Mouse (Mus musculus) right cerebral cortex, postnatal 10 days (tissue): ENCODE measurements around the gene Cd274.
A peak's percentile ranks its signal among the peaks of the same experiment; 100 is the strongest.

Experiments
- DNase-seq, 2 experiments: peaks; one replicate each; pipeline ENCODE4 v3.0.0; 2021; ENCODE audit warnings: low spot score in 2 of 2

Gene Cd274

GRCm38 (mm10) chr19:29364076-29364475 lies 3.2 kb upstream of the Cd274 start:
- no peak for DNase-seq

DNA sequence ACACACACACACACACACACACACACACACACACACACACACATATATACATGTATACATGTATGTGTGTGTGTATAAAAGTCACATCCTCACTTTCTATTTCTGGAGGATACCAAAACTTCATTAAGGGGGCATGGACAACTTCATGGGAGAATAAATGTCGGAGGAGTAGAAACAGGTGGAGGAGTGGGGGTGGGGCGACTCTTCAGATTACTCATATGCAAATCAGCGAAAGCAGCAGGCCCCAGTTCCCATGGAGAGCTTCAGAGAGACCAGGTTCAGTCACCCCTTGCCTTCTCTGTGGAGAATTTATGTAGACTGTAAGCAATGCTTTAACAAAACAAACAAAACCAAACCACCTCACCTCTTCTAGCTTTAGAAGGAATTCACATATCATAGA lies 2.1 kb upstream of the Cd274 start:
- DNase-seq = no peak

GRCm38 (mm10) chr19:29366226-29366968 lies 858 bp upstream of the Cd274 start:
- DNase-seq = no peak

GRCm38 (mm10) chr19:29368041-29368440 lies 786 bp downstream of the Cd274 start:
- no peak for DNase-seq

DNA sequence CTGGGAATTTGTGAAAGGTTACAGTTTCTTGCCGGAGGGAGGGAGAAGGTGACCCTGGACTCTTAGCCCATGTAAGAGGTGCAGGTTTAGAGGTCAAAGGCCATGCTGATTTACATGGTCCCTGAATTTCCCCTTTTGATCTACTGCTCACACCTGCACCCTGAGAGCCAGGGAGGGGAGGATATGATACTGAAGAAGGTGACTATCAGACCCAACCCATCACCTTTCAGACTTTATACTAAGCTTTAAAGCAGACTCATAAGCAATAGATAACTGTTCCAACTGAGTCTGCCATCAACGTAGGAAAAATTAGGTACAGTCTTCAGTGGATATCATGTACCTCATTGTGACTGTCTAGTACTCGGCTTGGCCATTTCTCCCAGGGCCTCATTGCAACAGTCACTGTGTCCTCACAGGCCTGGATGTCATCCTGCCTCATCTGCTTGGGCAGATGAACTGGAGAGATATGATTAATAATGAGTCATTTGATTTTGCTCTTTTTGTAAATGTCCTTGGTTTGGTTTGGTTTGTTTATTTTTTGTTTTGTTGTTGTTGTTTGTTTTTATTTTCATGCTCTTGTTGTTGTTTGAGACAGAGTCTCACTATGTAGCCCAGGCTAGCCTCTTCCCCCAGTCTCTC lies 1.5 kb downstream of the Cd274 start:
- DNase-seq = no peak

GRCm38 (mm10) chr19:29370112-29370511 lies 2.9 kb downstream of the Cd274 start:
- no peak for DNase-seq

DNA sequence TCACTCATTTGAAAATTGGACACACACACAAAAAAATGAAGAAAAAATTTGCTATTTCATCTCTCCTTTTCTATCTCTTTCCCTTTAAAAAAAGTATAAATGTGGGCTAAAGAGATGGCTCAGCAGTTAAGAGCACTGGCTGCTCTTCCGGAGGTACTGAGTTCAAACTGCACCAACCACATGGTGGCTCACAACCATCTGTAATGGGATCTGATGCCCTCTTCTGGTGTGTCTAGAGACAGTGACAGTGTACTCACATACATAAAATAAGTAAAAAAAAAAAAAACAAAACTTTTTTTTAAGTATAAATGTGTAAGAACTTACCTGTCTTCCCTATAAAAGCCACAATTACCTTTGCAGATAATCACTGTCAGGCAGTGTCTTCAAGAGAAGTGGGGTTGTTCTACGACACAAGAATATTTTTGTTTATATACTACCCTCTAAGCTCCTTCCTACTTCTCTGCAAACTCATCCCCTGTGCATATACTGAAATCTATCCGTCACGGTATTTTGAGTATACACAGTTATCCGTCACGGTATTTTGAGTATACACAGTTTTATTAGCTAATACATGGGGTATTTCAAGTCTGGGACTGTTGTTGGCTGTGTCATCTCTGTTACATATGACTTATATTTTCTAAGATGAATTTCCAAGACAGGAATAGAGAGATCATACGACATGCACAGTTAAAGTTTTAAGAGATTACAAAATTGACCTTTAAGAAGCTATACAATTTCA lies 3.5 kb downstream of the Cd274 start:
- DNase-seq = no peak

DNA sequence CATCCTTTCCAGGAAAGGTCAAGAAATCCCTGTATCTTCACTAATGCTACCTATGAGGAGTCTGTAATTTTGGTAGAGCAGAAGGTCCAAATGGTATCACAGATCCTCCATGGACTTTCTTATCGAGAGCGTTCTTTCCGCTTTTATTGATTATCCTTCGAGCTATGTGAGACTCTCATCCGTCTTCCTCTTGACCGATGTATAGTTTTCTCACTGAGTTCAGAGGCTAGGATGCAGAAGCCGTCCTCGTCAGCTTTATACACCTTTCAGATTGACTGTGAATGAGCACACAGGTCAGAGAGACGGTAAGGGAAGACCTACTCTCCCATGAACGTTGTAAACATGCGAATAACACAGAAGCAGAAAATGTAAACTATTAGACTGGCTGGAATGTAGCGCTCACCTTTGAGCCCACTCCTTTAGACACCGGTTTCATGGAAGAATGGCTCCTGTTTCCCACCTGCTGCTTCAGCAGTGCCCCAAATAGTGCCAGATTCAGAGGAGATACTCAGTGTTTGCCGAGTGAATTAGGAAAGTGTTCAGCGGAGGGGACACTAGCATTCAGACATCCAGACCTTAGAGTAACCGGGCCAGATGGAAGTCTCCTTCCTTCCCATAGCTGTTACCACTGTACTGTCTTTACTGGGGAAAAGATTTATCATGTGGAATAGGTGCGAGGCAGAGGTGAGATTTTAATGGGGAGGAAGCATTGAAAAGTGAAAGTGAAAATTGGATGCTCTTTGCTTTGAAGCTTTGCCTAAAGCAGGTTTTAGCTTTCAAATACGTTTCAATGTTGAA lies 4.2 kb downstream of the Cd274 start:
- DNase-seq = no peak

DNA sequence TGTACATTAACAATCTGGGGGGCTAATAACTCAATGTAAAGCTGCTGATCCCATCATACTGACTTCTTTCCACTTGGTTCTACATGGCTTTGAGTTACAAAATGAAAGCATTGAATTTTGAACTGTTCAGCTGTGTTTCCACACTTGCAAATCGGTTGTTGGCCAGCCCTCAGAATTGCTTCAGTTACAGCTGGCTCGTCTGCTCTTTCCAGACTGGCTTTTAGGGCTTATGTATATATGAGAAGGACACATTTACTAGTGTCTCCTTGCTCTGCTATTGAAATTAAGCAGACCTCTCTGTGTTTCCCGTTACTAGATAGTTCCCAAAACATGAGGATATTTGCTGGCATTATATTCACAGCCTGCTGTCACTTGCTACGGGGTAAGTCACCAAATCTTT lies 4.9 kb downstream of the Cd274 start:
- DNase-seq = peak; percentile 72

- no peak for DNase-seq
These were observed 5.4 kb downstream of the Cd274 start for GRCm38 (mm10) chr19:29372621-29373020.

- no peak for DNase-seq
These were observed 6.2 kb downstream of the Cd274 start for GRCm38 (mm10) chr19:29373438-29373837.

- DNase-seq = no peak
These were observed 7.7 kb downstream of the Cd274 start for GRCm38 (mm10) chr19:29374947-29375346.

- DNase-seq = no peak
These were observed 9.1 kb downstream of the Cd274 start for GRCm38 (mm10) chr19:29376382-29376781.

GRCm38 (mm10) chr19:29379839-29380603 lies 12.8 kb downstream of the Cd274 start:
- no peak for DNase-seq

GRCm38 (mm10) chr19:29383368-29383767 lies 16.1 kb downstream of the Cd274 start:
- DNase-seq = no peak

DNA sequence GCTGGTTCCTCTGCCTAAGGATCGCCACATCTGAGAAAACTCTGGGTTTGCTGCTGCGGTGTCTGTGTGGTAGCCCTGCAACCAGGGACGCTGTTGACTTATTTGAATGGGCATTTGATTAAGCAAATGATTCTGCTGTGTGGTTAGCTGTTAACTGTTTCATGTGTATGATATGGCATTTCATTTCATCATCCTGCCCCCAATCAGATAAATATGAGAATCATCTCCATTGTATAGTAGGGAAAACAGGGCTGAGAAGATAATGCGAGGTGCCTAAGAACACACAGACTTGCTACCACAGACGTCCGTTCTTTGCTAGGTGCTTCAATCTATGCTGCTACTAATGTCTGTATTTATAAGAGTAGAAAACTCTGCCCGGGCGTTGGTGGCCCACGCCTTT lies 17.2 kb downstream of the Cd274 start:
- DNase-seq = no peak

- DNase-seq = no peak
These were observed 17.7 kb downstream of the Cd274 start for GRCm38 (mm10) chr19:29384994-29385393.

- DNase-seq = no peak
These were observed 18.6 kb downstream of the Cd274 start for GRCm38 (mm10) chr19:29385822-29386221.

- DNase-seq = no peak
These were observed 21.6 kb downstream of the Cd274 start for GRCm38 (mm10) chr19:29388818-29389217.

DNA sequence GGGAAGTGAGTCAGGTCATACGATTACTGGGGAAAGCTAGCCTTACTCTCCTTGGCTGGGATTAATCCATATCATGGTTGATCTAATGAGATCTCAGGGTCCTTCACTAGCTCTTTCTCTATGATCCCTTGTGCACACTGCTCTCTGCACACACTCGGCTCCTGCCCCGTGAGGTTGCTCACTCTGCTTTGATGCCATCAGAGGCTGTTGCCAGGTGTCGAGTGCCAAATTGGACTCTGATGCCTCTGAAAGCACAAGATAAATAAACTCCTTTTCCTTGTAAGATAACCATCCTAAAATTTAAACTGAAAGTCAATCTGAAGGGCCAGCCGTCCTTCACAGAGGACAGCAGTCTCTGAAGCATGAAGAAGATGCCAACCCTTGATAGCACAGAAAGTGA lies 23.2 kb downstream of the Cd274 start:
- no peak for DNase-seq

- DNase-seq = no peak
These were observed 24.0 kb downstream of the Cd274 start for GRCm38 (mm10) chr19:29391279-29391678.
